Mouse (Mus musculus): ENCODE measurements at regions not wholly inside any gene's neighbourhood (a gene's known extent, or its start where the extent isn't known, plus 50 kb on each side); places are given as distances from the start of the nearest gene placed in this dataset.

DNA sequence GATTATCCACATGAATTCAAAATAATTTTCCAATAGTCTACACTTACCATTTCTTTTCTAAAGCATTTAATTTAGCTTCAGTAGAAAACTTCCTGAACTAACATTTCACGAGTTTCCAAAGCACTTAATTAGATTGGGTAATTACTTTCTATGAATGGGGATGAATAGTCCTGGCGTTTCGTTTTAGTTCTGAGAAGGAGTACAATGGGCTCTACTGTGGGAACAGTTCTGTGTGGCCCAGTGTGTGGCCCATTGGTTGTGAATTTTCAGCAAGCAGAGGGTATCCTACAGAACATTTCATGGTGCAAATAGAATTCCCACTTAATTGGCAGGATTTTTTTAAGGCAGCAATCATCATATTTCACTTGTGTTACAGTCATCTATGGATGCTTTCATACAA, 95.5 kb downstream of the 1700017N19Rik start:
- no peak for DNase-seq (ENCODE audit: low spot score in 2 of 2)

DNA sequence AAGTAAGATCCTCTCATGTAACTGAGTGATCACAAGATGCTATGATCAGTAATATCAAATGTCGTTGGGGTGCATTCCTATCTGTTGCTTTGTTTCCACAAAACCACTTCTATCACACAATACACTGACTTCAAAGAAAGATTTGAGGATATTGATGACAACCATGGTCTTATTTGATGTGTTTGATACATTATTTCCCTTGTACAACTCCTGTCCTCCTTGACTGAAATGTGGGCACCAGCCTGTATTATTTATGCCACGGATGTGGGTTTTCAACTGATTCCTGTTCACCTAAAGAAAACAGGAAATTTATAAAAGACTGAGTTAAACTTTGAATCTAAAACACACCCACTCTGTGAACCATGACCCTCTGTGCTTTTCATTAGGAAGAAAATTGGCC, 105.7 kb downstream of the 1700017N19Rik start:
- DNase-seq (ENCODE audit: low spot score in 2 of 2) = no peak

DNA sequence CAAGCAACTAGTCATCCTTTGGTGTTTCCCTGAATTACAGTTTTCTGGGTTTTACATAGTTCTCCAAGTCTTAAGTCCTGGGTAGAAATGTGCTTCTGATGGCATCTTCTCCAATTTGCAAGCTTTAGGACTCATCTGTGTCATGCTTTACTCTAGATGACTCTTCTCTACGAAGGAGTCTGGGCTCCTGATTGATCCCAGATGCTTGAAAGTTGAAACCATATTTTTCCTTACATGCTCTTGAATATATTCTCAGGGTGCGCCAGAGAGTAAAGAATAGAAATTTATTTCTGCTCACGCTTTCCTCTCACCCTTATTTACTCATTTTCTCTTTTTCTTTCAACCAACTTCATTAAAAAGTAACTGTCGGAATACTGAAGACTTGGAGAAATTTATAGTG, 108.9 kb downstream of the 1700017N19Rik start:
- DNase-seq (ENCODE audit: low spot score in 2 of 2) = no peak

DNA sequence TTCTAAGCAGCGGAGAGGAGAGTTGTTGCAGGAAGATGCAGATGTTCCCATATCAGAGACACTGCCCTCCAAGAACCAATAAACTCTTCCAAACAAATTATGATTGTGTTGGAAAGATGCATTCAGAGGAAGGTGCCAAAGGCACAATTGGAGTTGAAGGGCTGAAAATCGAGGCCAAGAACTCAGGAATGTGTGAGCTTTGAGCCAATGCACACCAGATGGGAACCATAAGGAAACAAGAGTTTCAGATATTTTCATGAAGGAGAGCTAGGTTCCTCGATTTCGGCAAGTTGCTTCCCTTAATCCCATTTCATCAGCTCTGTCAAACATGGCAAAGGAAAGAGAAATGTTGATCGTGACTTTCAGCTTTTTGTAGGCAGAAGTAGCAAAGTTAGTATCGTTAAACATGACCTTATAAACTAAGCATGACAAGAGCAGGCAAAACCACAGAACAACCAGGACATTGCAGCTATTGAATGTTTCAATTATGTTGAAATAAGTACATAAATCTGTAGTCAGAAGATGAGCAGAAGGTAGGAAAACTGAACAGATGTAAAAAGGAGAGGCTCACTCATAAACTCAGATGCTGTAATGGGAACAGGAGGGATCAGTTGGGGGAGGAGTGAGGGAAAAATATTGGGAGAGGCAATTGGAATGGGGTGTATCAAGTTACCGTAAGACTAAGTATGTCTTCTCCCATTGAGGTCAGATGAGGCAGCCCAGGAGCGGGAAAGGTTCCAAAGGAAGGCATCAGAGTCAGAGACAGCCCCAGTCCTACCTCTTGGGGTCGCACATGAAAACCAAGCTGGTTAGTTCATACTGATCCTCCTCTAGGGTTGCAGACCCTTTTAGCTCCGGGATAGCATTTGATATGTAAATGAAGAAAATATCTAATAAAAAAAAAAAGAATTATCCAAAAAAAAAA, 110.3 kb downstream of the 1700017N19Rik start:
- no peak for DNase-seq (ENCODE audit: low spot score in 2 of 2)

DNA sequence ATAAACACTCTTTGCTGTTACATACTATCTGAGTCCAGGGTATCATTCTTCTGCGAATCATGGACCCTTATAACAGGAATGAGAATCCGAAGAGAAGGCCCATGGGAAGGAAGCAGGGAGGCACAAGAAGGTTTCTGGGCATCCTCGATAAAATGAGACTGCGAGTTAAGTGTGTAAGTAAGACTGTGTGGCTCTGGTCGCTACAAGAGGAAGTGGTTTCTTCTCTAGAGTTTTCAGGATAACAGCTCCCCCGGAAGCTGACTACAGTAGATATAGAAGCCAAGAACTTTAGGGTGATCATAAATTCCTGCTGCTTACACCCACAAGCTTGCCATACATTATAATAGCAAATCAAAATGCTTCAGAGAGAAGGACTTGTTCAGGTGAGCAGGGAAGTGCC, 111.7 kb downstream of the 1700017N19Rik start:
- DNase-seq (ENCODE audit: low spot score in 2 of 2) = no peak

DNA sequence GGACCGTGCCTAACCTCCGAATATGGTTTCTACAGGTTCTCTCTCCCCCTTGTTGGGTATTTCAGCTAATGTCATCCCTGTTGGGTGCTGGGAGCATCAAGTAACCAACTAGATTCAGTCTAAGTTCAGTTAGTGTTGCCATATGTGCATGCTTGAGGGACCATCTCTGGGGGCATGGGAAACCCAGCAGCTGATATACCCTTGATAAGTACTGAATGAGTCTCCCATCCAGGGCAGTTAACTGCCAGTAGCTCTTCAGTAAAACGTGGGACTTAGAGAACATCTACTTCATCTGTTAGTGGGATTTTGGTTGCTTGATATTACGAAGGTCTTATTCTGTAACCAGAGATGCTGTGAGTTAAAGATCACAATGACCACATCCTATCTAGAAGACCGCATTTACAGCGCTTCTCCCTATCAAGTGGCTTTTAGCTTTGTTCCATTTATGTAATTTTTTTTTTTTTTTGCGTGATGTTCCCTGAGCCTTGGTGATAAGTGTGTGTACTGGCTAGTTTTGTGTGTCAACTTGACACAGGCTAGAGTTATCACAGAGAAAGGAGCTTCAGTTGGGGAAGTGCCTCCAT, 125.9 kb downstream of the 1700017N19Rik start:
- no peak for DNase-seq (ENCODE audit: low spot score in 2 of 2)

DNA sequence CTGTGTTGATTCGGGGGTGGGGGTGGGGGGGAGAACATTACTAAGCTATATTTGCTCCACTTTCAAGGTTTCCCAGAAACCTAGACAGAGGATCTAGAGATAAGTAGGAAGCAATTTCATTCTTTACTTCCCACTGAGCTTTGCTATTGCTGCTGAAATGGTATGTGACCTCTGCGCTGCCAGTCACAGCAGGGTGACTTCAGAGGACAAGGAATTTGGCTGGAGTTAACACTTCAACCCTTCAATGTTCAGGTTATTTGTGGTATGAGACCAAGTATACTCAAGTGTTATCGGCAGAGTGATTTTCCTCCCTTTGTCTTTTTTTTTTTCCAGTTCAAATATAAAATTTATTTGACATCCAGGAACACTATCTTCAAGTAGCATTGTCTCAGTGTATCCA, 128.3 kb downstream of the 1700017N19Rik start:
- DNase-seq (ENCODE audit: low spot score in 2 of 2) = no peak

DNA sequence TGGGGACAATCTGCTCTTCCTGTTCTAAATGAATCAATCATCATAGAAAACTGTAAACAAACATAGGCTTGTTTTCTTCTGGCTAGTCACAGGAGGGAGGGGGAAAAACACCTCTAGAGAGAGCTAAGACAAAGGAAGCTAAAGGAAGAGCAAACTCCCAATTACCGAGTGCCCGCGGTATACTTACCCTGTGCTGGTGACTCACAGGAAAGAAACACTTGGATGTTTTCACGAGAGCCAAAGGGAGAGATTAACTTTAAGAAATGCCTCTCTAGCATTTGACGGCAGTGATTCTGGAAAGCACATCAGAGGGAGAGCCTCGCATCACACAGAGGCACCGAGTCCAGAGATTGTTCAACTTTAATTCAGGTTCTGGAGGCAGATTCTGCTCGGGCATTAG, 151.0 kb downstream of the 1700017N19Rik start:
- no peak for DNase-seq (ENCODE audit: low spot score in 2 of 2)

DNA sequence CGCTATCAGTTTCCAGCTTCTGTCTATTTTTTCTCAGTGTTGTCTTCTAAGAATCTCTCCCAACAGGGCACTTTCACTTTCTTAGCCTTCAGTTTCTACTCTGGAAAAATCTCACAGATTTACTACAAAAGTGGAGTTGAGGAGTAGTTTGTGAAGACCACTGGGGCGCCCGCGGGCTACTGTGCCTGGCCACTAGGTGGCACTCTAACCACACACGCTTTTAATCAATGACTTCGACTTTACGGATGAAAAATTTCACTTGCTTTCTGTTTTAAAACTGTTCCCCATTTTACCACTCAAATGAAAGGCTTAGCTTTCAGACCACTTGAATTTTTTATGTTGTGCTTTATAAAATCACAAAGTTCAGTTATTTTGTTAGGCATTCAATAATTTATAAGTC, 151.8 kb downstream of the 1700017N19Rik start:
- DNase-seq (ENCODE audit: low spot score in 2 of 2) = peak in 1 of 2 experiments; percentile 2

DNA sequence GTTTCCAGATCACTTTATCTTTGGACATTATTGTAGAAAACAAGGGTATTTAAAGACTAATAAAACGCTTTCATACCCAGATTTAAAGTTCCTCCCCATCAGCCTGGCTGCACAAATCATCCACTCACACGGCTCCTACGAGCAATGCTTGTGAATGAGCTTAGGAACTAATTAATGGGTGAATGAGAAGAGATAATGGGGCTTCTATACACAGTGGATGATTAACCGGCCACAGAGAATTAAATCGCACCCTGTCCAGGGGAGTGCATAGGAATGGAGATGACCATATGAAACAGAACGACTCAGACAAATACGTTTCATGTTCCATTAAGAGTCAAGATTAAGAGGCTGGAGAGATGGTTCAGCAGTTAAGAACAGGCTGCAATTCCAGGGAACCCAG, 155.9 kb downstream of the 1700017N19Rik start:
- no peak for DNase-seq (ENCODE audit: low spot score in 2 of 2)

DNA sequence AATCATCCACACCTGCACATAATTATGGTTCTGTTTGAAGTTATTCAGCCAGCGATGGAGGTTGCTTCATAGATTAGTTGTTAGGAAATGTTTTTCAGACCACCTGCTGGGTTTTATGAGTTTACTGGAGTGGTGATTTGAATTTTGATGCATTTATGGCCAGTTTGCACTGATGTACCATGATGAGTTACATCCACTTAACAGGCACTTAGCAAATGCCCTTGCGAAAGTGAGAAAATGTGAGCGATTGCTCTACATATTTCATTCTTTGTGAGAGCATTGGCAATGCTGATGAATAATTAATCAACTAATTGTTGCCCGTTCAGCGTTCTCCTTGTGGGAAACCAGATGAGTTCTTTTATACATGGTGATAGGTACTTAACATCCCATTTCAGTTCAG, 164.7 kb downstream of the 1700017N19Rik start:
- no peak for DNase-seq (ENCODE audit: low spot score in 2 of 2)

DNA sequence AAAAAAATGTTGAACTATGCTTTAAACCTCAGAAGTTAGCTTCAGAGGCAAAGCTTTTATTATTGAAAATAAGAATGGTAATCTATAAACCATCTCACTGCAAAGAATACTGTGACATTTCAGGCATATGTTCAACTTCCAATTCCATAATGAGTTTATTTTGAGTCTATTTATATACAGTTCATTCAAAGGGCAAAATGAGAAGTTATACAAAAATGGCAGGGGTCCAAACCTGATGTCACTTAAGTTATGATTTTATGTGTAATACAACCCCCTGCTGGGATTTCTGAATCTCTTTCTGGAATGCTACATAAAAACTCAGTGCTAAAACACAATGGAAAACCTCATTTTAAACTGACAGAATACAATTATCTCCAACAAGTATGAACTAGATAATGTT, 184.0 kb downstream of the 1700017N19Rik start:
- DNase-seq (ENCODE audit: low spot score in 2 of 2) = no peak

DNA sequence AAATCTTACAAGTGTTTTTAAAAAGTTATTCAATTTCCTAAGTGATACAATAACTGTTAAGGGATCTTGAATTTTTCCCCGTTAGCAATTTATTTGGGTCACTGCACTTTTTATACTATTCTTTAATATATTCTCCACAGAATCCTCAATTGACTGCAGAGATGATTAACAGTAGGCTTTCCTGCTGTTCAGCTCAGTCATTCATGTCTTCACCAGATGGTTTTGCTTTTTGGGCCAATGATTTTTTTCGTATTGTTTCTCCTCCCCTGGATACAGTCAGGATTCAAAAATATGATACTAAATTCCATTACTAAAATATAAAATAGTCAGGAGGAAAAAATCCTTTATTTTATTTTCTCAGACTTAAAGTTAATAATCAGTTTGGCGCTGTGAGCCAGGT, 201.9 kb downstream of the 1700017N19Rik start:
- no peak for DNase-seq (ENCODE audit: low spot score in 2 of 2)

DNA sequence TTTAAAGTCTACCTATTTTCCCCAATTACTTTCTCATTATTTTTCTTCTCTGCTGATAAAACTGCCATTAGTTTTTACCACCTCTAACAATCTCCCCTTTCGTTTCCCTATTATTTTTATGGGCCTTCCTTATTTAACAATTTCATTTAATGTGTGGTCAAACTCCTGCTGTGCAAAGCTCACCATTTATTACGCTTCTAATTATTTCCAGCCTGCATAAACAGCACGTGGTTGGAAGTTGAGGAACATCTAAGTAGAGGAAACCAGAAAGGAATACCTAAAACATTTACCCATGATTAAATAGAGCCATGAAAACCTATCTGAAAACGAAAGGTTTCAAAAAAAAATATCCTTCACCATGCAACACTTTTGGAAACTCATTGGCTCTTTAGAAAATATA, 202.3 kb downstream of the 1700017N19Rik start:
- DNase-seq (ENCODE audit: low spot score in 2 of 2) = no peak

DNA sequence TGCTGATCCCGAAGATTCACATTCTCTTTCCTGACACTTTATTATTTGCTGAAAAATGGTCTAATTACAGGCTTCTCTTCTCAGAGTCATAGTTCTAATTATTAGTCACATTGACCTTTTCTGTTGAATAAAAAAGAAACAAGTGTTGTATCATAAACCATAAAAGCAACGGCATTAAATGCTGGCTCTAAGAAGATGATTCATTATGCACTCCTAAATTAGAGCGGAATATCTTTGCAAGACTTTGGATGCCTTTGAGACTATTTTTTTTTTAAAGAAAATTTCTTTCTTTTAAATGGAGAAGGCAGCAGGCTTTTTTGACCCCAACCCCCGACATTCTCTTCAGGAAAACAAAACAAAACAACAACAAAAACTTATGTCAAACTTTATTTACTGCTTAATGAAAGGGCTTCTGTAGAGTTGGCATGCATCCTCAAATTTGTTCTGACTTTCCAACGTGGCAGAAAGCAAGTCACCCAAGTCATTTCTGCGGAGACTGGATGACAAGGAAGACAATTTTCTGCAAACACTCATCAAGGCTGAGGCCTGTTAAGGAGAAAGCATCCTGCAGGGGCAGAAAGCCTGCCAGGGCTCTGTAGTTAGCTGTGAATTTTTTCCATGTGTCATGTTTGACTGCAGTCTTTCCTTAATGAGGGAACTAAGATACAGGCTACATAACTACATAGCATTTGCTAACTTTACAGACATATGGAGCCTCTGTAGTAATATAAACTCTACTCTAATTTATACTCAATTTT, 205.1 kb downstream of the 1700017N19Rik start:
- DNase-seq (ENCODE audit: low spot score in 2 of 2) = no peak

DNA sequence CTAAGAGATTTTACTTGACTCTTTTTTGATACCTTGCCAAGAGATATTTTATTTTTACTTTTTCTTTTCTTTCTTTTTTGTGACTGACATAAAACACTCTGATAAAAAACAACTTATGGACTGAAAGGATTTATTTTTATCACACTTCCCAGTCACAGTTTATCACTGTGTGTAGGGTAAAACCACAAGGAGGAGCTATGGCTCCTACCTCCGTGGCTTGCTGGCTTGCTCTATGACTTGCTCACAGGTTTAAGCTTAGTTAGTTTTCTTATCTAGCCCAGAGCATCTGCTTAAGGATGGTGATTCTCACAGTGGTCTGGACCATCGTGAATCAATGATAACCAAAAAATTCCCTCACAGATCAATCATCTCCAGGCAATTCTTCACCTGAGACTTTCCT, 221.4 kb downstream of the 1700017N19Rik start:
- no peak for DNase-seq (ENCODE audit: low spot score in 2 of 2)

DNA sequence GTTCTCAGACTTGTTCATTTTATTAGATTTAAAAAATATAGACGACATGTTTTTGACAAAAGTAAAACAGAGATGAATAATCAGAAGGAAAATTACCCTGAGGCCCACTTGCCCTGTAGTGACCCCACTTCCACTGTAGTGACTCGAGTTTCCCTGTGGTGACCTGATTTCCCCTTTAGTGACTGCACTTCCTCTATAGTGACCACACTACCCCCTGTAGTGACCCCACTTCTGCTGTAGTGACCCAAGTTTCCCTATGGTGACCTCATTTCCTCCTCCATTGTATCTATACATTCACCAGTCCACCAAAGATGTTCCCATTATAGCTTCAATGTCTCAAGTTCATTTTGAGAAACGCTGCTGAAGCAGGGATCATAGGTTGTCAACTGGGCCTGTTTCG, 244.5 kb downstream of the 1700017N19Rik start:
- DNase-seq (ENCODE audit: low spot score in 2 of 2) = no peak

DNA sequence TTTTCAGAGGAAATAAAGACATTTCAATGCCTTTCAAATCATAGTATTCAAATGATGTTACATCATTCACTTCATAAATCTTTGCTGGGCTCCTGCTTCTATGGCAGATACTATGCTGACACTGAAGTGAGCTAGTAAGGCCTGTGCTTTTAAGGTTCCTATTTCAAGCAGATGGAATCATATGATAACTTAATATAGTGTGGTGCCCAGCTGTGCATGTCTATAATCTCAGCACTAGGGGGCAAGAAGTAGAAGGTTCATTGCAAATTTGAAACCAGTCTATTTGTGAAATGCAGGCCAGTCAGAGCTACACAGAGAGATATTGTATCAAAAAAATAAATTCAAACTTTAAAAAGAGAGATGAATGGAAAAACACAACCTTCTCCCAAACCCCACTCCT, 262.9 kb downstream of the 1700017N19Rik start:
- DNase-seq (ENCODE audit: low spot score in 2 of 2) = no peak

DNA sequence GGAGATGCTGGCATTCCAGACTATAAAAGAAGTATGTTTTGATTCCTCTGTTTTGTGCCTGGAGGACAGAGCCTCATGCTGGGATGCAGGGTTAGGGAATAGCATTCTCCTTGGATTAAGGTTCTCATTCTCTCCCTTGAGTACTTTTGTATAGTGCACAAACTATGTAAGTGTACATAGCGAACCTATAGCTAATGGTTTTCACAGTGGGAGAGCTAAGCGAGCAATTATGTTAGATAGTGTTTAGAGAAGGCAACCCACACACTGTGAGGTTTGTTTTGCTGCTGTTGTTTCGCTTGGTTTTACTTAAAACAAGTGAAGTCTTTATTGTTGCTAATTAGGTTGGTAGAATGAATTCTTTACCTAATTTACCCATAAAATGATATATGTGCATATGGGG, 266.2 kb downstream of the 1700017N19Rik start:
- no peak for DNase-seq (ENCODE audit: low spot score in 2 of 2)

DNA sequence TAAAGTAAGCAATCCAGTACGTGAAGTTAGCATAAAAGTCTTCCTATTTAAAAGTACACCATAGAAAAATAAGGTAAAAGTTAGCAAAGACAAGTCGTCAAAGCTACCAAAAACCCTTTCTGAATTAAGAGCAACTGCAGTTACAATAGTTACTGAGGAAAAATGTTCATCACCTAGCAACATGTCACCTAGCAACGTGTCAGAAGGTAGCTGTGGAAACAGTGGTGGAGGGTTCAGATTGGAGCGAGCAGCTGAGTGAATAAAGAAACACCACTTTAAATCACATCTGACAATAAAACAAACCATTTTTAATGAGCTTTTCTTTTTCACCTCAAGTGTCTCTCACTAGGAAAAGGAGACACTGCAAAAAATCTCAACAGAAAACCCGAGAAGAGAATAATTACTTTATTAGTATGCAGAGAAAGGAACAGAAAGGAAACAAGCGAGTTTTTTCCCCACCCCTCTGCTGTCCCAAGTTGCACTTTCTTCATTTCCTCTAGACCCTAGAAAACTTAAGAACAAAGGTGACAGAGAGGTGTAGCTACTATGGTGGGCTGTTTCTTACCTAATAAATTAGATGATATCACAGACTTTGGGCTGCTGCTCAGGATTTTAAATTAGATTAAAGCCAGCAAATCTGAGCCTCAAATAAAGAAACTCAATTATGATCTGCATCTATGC, 275.4 kb downstream of the 1700017N19Rik start:
- no peak for DNase-seq (ENCODE audit: low spot score in 2 of 2)

DNA sequence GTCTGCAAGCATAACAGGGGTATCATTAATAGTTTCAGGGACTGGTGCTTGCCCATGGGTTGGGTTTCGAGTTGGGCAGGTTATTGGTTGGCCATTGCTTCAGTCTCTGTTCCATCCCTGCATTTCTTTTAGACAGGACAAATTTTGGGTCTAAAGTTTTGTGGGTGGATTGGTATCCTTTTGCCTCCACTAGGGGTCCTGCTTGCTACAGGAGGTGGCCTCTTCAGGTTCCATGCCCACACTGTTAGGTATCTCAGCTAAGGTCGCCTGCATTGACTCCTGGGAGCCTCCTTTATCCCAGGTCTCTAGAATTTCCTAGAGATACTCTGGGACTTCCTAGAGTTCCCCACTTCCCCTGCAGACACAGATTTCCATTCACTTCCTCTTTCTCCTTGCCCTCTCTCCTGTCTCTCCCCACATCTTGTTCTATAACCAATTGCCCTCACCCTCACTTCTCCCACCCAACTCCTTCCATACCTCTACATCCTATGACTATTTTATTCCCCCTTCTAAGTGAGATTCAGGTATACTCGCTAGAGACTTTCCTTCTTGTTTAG, 278.2 kb downstream of the 1700017N19Rik start:
- no peak for DNase-seq (ENCODE audit: low spot score in 2 of 2)

DNA sequence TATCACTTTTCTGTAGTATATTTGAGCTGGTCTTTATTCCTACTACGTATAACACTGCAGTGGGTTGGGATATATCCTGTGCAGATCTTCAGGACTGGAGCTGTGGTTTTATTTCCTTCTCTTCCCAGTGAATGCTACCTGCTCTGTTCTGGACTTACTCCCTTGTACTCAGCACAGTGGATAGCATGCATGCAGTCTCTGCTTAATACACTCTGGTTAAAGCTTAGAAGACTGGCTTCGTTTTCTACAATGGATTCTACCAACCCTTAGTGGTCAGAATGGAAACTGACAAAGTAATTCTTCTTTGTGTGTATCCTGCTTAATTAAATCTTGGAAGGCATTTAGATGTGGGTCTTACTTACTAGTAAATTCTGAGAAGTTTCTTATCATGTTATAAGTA, 292.3 kb downstream of the 1700017N19Rik start:
- no peak for DNase-seq (ENCODE audit: low spot score in 2 of 2)
